Mouse (Mus musculus) midbrain, embryonic 16.5 days (tissue): ENCODE measurements around the gene Zfp69. TPM values are rescaled to one million over a fixed set of nuclear protein-coding genes. Genes with fewer than 3 reads are reported as not detected.

Experiments
- ATAC-seq: fragments of 200-750 bp; cut with Nextera tagmentation; 2 replicates; pipeline ENCODE4 v1.8.0; 2017; ENCODE audit warnings: moderate TSS enrichment
- H3K27ac ChIP-seq: fragments of 300-500 bp; sonication (generic); 2 replicates; pipeline ENCODE4 v1.5.1; 2014; ENCODE audit warnings: mild to moderate bottlenecking, low read length, mixed read lengths
- H3K27me3 ChIP-seq: fragments of 300-500 bp; sonication (generic); 2 replicates; pipeline ENCODE4 v1.6.1; 2014; ENCODE audit warnings: low read depth, low read length, mixed read lengths; ENCODE audit not compliant: control insufficient read depth, insufficient read depth
- H3K36me3 ChIP-seq: fragments of 300-500 bp; sonication (generic); 2 replicates; pipeline ENCODE4 v1.6.1; 2014; ENCODE audit warnings: mild to moderate bottlenecking, low read length, moderate library complexity, mixed read lengths; ENCODE audit not compliant: control insufficient read depth, insufficient read depth
- H3K4me1 ChIP-seq: fragments of 300-500 bp; sonication (generic); 2 replicates; pipeline ENCODE4 v1.6.1; 2014; ENCODE audit warnings: mild to moderate bottlenecking, low read length, mixed read lengths; ENCODE audit not compliant: control insufficient read depth, insufficient read depth
- H3K4me2 ChIP-seq: fragments of 300-500 bp; sonication (generic); 2 replicates; pipeline ENCODE4 v1.6.1; 2014; ENCODE audit warnings: mild to moderate bottlenecking, low read length, mixed read lengths
- H3K4me3 ChIP-seq: fragments of 300-500 bp; sonication (generic); 2 replicates; pipeline ENCODE4 v1.5.1; 2014; ENCODE audit warnings: low read depth, mild to moderate bottlenecking, low read length, moderate library complexity, mixed read lengths
- H3K9ac ChIP-seq: fragments of 300-500 bp; sonication (generic); 2 replicates; pipeline ENCODE4 v1.6.1; 2014; ENCODE audit warnings: low read depth, low read length, mixed read lengths
- H3K9me3 ChIP-seq: fragments of 300-500 bp; sonication (generic); replicated peaks from 2 replicates; pipeline ENCODE4 v1.6.1; 2014; ENCODE audit warnings: mild to moderate bottlenecking, low read length, mixed read lengths; ENCODE audit not compliant: control insufficient read depth, poor library complexity, severe bottlenecking
- WGBS: fragments of 180-500 bp; shearing (Covaris S2); extraction: QIAGEN DNeasy Blood & Tissue Kit; methylation state at CpG from one replicate; pipeline ENCODE4 v1.1.7; 2014; 5-methylcytosine and 5-hydroxymethylcytosine counted together
- polyA plus RNA-seq: library from polyadenylated mRNA; unstranded; fragments of >200 nt; fragmentation: Nextera tagmentation; extraction: Ambion mirVana; gene quantifications from 2 replicates; pipeline ENCODE4 v1.2.1, GENCODE M21; 2015

Zfp69 gene
- polyA plus RNA-seq, 1 experiment from 2014 or later, result 5.8 TPM

GRCm38 (mm10) chr4:120914501-120914900, 37.0 kb downstream of the Zfp69 start:
- Histone ChIP-seq H3K9me3 (no peaks in the 10 kb centered on the region), H3K4me1 (no peaks in the 10 kb centered on the region), H3K27me3 (no peaks in the 10 kb centered on the region), H3K36me3 (peaks cover 2% of the 10 kb centered on the region; the same call in 1 of the 2 replicates), H3K27ac (no peak overlapping the region), H3K4me3 (no peak overlapping the region), H3K9ac (no peak overlapping the region), H3K4me2 (no peak overlapping the region)
- no peak for ATAC-seq
- 71% methylated on average over 4 of the region's 4 CpGs for WGBS

- no peak for ATAC-seq
- H3K36me3 ChIP-seq, result no peaks in the 10 kb centered on the region
- H3K27me3 ChIP-seq, result no peaks in the 10 kb centered on the region
- no peak overlapping the region for H3K4me2 ChIP-seq
- H3K4me1 ChIP-seq, result no peaks in the 10 kb centered on the region
- no peak overlapping the region for H3K9ac ChIP-seq
- no peak overlapping the region for H3K4me3 ChIP-seq
- H3K27ac ChIP-seq, result no peak overlapping the region
- no peaks in the 10 kb centered on the region for H3K9me3 ChIP-seq
- 85% methylated on average over 1 of the region's 1 CpGs for WGBS
These were observed 37.6 kb downstream of the Zfp69 start for GRCm38 (mm10) chr4:120913861-120914260.

GRCm38 (mm10) chr4:120913443-120913842, 38.1 kb downstream of the Zfp69 start:
- H3K4me3 ChIP-seq, result no peak overlapping the region
- H3K27ac ChIP-seq, result no peak overlapping the region
- no peak for ATAC-seq
- no peak overlapping the region for H3K4me2 ChIP-seq
- 61% methylated on average over 8 of the region's 8 CpGs for WGBS
- no peaks in the 10 kb centered on the region for H3K9me3 ChIP-seq
- H3K9ac ChIP-seq, result no peak overlapping the region
- no peaks in the 10 kb centered on the region for H3K36me3 ChIP-seq
- no peaks in the 10 kb centered on the region for H3K27me3 ChIP-seq
- H3K4me1 ChIP-seq, result no peaks in the 10 kb centered on the region

GRCm38 (mm10) chr4:120912866-120913265, 38.6 kb downstream of the Zfp69 start:
- H3K4me3 ChIP-seq, result no peak overlapping the region
- ATAC-seq, result no peak
- H3K27me3 ChIP-seq, result no peaks in the 10 kb centered on the region
- H3K36me3 ChIP-seq, result no peaks in the 10 kb centered on the region
- H3K4me1 ChIP-seq, result no peaks in the 10 kb centered on the region
- no peaks in the 10 kb centered on the region for H3K9me3 ChIP-seq
- no peak overlapping the region for H3K4me2 ChIP-seq
- 53% methylated on average over 4 of the region's 4 CpGs for WGBS
- no peak overlapping the region for H3K27ac ChIP-seq
- no peak overlapping the region for H3K9ac ChIP-seq

- Histone ChIP-seq H3K9ac (no peak overlapping the region), H3K36me3 (no peaks in the 10 kb centered on the region), H3K9me3 (no peaks in the 10 kb centered on the region), H3K27ac (no peak overlapping the region), H3K4me3 (no peak overlapping the region), H3K4me2 (no peak overlapping the region), H3K4me1 (no peaks in the 10 kb centered on the region), H3K27me3 (no peaks in the 10 kb centered on the region)
- no peak for ATAC-seq
- WGBS, result 89% methylated on average over 6 of the region's 6 CpGs
These were observed 40.4 kb downstream of the Zfp69 start for GRCm38 (mm10) chr4:120911086-120911485.

GRCm38 (mm10) chr4:120909558-120910150, 41.8 kb downstream of the Zfp69 start:
- Histone ChIP-seq H3K4me2 (no peak overlapping the region), H3K4me1 (no peaks in the 10 kb centered on the region), H3K4me3 (no peak overlapping the region), H3K27ac (no peak overlapping the region), H3K36me3 (no peaks in the 10 kb centered on the region), H3K9ac (no peak overlapping the region), H3K27me3 (no peaks in the 10 kb centered on the region), H3K9me3 (no peaks in the 10 kb centered on the region)
- peak; percentile 62; the same call in 1 of the 2 replicates for ATAC-seq
- 33% methylated on average over 15 of the region's 15 CpGs for WGBS

GRCm38 (mm10) chr4:120905644-120906043, 45.9 kb downstream of the Zfp69 start:
- no peaks in the 10 kb centered on the region for H3K4me1 ChIP-seq
- no peak overlapping the region for H3K4me3 ChIP-seq
- H3K4me2 ChIP-seq, result no peak overlapping the region
- no peaks in the 10 kb centered on the region for H3K9me3 ChIP-seq
- no peak for ATAC-seq
- no peak overlapping the region for H3K27ac ChIP-seq
- no peaks in the 10 kb centered on the region for H3K36me3 ChIP-seq
- H3K27me3 ChIP-seq, result no peaks in the 10 kb centered on the region
- WGBS, result 81% methylated on average over 5 of the region's 5 CpGs
- H3K9ac ChIP-seq, result no peak overlapping the region

GRCm38 (mm10) chr4:120904533-120904932, 47.0 kb downstream of the Zfp69 start:
- H3K9me3 ChIP-seq, result no peaks in the 10 kb centered on the region
- H3K36me3 ChIP-seq, result no peaks in the 10 kb centered on the region
- no peak overlapping the region for H3K9ac ChIP-seq
- no peak overlapping the region for H3K4me2 ChIP-seq
- ATAC-seq, result no peak
- no peaks in the 10 kb centered on the region for H3K4me1 ChIP-seq
- H3K27ac ChIP-seq, result no peak overlapping the region
- H3K27me3 ChIP-seq, result no peaks in the 10 kb centered on the region
- 83% methylated on average over 4 of the region's 4 CpGs for WGBS
- H3K4me3 ChIP-seq, result no peak overlapping the region

GRCm38 (mm10) chr4:120895810-120896584, 55.5 kb downstream of the Zfp69 start:
- ATAC-seq, result no peak

More at GRCm38 (mm10) chr4:120895810-120896584, 55.5 kb downstream of the Zfp69 start:
- Histone ChIP-seq H3K9me3 (no peaks in the 10 kb centered on the region), H3K36me3 (peaks cover 6% of the 10 kb centered on the region; the same call in 1 of the 2 replicates), H3K4me3 (no peak overlapping the region), H3K4me2 (no peak overlapping the region), H3K4me1 (no peaks in the 10 kb centered on the region), H3K9ac (no peak overlapping the region), H3K27ac (no peak overlapping the region), H3K27me3 (no peaks in the 10 kb centered on the region)
- WGBS, result 81% methylated on average over 7 of the region's 7 CpGs
